Comparison of ENCODE assay signal across 11 mouse cellular contexts in genomic region chr3:86539555-86540168, GRCm38 (mm10). TPM values are rescaled to one million over a fixed set of nuclear protein-coding genes. Genes with fewer than 3 reads are reported as not detected.
DNase-seq lines count a peak whose midpoint lies in the region; ATAC-seq and TF ChIP-seq lines count a peak whose summit lies in the region.
"Had no signal": no experiment of that assay in that cellular context is flagged by ENCODE, and none has a peak within 500 bp of the region (broad histone marks: within the 10 kb centered on the region; RNA-seq: fewer than 3 reads in every experiment).

No protein-coding gene starts in this region.

- H3K36me3 ChIP-seq in E14TG2a.4 (ENCODE audit: insufficient read depth, low read length) = no peaks in the 10 kb centered on the region
- no peaks in the 10 kb centered on the region for H3K36me3 ChIP-seq in hindbrain, embryonic 14.5 days (replicated peaks; ENCODE audit: control insufficient read depth, insufficient read depth)
- H3K36me3 ChIP-seq in liver, embryonic 14.5 days (replicated peaks; ENCODE audit: control insufficient read depth, insufficient read depth, low read depth) = no peaks in the 10 kb centered on the region

- H3K4me1 ChIP-seq in E14TG2a.4 (replicated peaks; ENCODE audit: low read depth, low read length) = peaks cover 18% of the 10 kb centered on the region
- H3K4me1 ChIP-seq in hindbrain, embryonic 14.5 days (replicated peaks; ENCODE audit: control insufficient read depth, insufficient read depth, low read length) = peaks cover 26% of the 10 kb centered on the region
- no peaks in the 10 kb centered on the region for H3K4me1 ChIP-seq in liver, embryonic 14.5 days (replicated peaks; ENCODE audit: control insufficient read depth in 2 of 2, insufficient read depth in 2 of 2, low read length in 1 of 2)

- H3K4me2 ChIP-seq in hindbrain, embryonic 14.5 days (replicated peaks) = peak overlapping the region; percentile 47
- H3K4me2 ChIP-seq in liver, embryonic 14.5 days (ENCODE audit: low read depth) = peak overlapping the region; percentile 26

- peak; percentile 17 for DNase-seq in adipocyte (ENCODE audit: low spot score)
- peak; percentile 54 for DNase-seq in hindbrain, embryonic 14.5 days (ENCODE audit: low spot score)
- no peak for DNase-seq in liver, embryonic 14.5 days (ENCODE audit: low read depth in 3 of 3, low spot score in 3 of 3)
- DNase-seq in lung, adult 18-20 months = no peak
- DNase-seq in gastrocnemius, postnatal 4 days (ENCODE audit: low spot score in 2 of 2) = no peak
- DNase-seq in cerebellum, postnatal 36 days = no peak
- DNase-seq: cerebellum, adult 11 months; thymus, postnatal 25 days had no signal

- WGBS in hindbrain, embryonic 14.5 days = 19% methylated on average over 11 of the region's 11 CpGs
- 80% methylated on average over 11 of the region's 11 CpGs for WGBS in liver, embryonic 14.5 days (ENCODE audit: insufficient replicate concordance)

- no peaks in the 10 kb centered on the region for H3K27me3 ChIP-seq in E14TG2a.4 (ENCODE audit: insufficient read depth, low read length)
- H3K27me3 ChIP-seq in hindbrain, embryonic 14.5 days (ENCODE audit: control insufficient read depth, insufficient read depth, low read length) = no peaks in the 10 kb centered on the region
- no peaks in the 10 kb centered on the region for H3K27me3 ChIP-seq in liver, embryonic 14.5 days (ENCODE audit: control insufficient read depth, insufficient read depth, low read length)

- TF ChIP-seq EP300 in liver, embryonic 14.5 days (IDR thresholded peaks at IDR 0.05; ENCODE audit: low read depth) = no peak

- peak overlapping the region; percentile 51 for H3K9ac ChIP-seq in hindbrain, embryonic 14.5 days
- H3K9ac ChIP-seq in liver, embryonic 14.5 days (replicated peaks) = no peak overlapping the region

- no peak for TF ChIP-seq CTCF in E14TG2a.4 (conservative IDR thresholded peaks at IDR 0.05; ENCODE audit: low read length)
- TF ChIP-seq CTCF in liver, embryonic 14.5 days (IDR thresholded peaks at IDR 0.05; ENCODE audit: low read depth) = no peak

- peak overlapping the region; percentile 93 for H3K27ac ChIP-seq in hindbrain, embryonic 14.5 days
- H3K27ac ChIP-seq in liver, embryonic 14.5 days = no peak overlapping the region
- H3K27ac ChIP-seq: gastrocnemius, adult 2 months had no signal

- peak; percentile 56 for ATAC-seq in hindbrain, embryonic 14.5 days (ENCODE audit: low FRiP score)
- peak; percentile 28; the same call in 1 of the 2 replicates for ATAC-seq in liver, embryonic 14.5 days (ENCODE audit: insufficient read depth)
- no peak for ATAC-seq in activated CD4-positive, CD25-positive, alpha-beta regulatory T cell, adult 4 months

- peak overlapping the region; percentile 51; the same call in 1 of the 2 replicates for H3K4me3 ChIP-seq in E14TG2a.4 (replicated peaks; ENCODE audit: low read length)
- peak overlapping the region; percentile 15; the same call in 1 of the 2 replicates for H3K4me3 ChIP-seq in hindbrain, embryonic 14.5 days (replicated peaks; ENCODE audit: low read length)
- no peak overlapping the region for H3K4me3 ChIP-seq in liver, embryonic 14.5 days (ENCODE audit: insufficient read depth in 1 of 2, low read depth in 2 of 2, low read length in 2 of 2)
- H3K4me3 ChIP-seq: gastrocnemius, adult 2 months had no signal

- no peaks in the 10 kb centered on the region for H3K9me3 ChIP-seq in E14TG2a.4 (ENCODE audit: low read length)
- H3K9me3 ChIP-seq in hindbrain, embryonic 14.5 days (ENCODE audit: control insufficient read depth, low read length) = no peaks in the 10 kb centered on the region
- no peaks in the 10 kb centered on the region for H3K9me3 ChIP-seq in liver, embryonic 14.5 days (ENCODE audit: control insufficient read depth, low read length)

RNA-seq across cellular contexts. Expression of gene Mab21l2, which starts 8.8 kb away (rescaled TPM):
- polyA plus RNA-seq in hindbrain, embryonic 14.5 days (2014; fragmentation: Nextera tagmentation; extraction: Ambion mirVana) = 244 and 265 TPM in 2 replicates
- 0.31 and 0.69 TPM in 2 replicates for polyA plus RNA-seq in liver, embryonic 14.5 days (2012; rRNA removed)
- 0.15 and 0.23 TPM in 2 replicates for polyA plus RNA-seq in liver, embryonic 14.5 days (2014; fragmentation: Nextera tagmentation; extraction: Ambion mirVana)
- under 1 TPM; 0.24 to 0.41 TPM for polyA plus RNA-seq in activated CD4-positive, CD25-positive, alpha-beta regulatory T cell, adult 4 months (2017; shearing (Covaris generic))
- 1 to 10 TPM in 1 of 2 experiments, under 1 TPM in 1; 0.74 to 1.9 TPM for total RNA-seq in gastrocnemius, postnatal 4 days (2021)

Comparison
In these comparisons a context has a peak if more than half of its experiments do, and no peak if none do; other contexts are left out.
1. H3K4me3 ChIP-seq: peak in E14TG2a.4 (single experiment) and hindbrain, embryonic 14.5 days (single experiment); none in liver, embryonic 14.5 days (0 of 2).
2. DNase-seq: peak in adipocyte (single experiment) and hindbrain, embryonic 14.5 days (single experiment); none in liver, embryonic 14.5 days (0 of 3), lung, adult 18-20 months (0 of 2), gastrocnemius, postnatal 4 days (0 of 2) and cerebellum, postnatal 36 days (0 of 2).
3. RNA of gene Mab21l2, which starts 8.8 kb away (polyA plus RNA-seq): 244 to 265 TPM in hindbrain, embryonic 14.5 days; 0.24 to 0.41 TPM in activated CD4-positive, CD25-positive, alpha-beta regulatory T cell, adult 4 months and 0.15 to 0.69 TPM in liver, embryonic 14.5 days; every median in the first group is over 100 times any median in the second.